In the genomic region with DNA sequence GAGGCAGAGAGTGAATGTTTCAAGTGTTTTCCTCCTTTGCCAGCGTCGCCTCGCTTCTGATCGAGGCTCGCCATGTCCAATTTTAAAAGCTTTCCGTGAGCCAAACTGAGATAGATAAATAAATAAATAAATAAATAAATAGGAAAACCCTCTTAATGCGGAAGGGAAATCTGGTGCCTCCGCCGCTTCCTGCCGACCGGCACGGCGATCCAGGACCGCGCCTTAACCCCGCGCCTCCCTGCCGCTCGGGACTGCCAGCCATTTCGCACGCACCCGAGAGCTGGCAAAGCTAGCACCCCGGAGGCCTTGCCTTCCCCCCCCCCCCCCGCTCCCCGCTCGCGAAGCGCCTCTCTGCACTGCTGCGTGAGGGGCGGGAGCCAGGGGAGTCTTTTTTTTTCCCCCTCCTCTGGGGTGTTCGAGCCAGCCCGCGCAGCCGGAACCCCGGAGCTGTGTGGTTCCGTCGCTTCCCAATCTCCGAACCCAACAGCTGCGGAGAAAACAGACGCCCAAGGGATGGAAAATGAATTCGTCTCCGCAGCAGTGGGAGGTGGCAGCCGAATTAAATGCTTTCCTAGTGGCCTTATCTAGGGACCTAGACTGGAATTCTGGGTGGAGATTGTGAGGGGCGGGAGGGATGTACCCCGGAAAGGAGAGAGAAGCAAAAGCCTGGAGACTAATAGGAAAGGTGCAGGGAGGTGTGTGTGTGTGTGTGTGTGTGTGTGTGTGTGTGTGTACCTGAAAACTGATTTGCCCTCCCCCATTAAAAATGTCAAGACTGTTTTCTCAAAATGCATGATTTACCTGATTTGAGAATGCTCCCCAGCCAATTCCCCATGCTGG, we compare ENCODE assay signal across 9 mouse cellular contexts. TPM values are rescaled to one million over a fixed set of nuclear protein-coding genes. Genes with fewer than 3 reads are reported as not detected.
DNase-seq lines count a peak whose midpoint lies in the region; ATAC-seq and TF ChIP-seq lines count a peak whose summit lies in the region.
"Had no signal": no experiment of that assay in that cellular context is flagged by ENCODE, and none has a peak within 500 bp of the region (broad histone marks: within the 10 kb centered on the region; RNA-seq: fewer than 3 reads in every experiment).

No protein-coding gene starts in this region.

- ATAC-seq in heart, embryonic 12.5 days (ENCODE audit: insufficient number of reproducible peaks, low FRiP score) = no peak
- ATAC-seq in forebrain, postnatal 0 days = peak; percentile 40
- ATAC-seq in limb, embryonic 15.5 days (ENCODE audit: insufficient number of reproducible peaks, low FRiP score, low TSS enrichment, low read depth) = no peak

- H3K27me3 ChIP-seq in heart, embryonic 12.5 days (replicated peaks) = peaks cover 95% of the 10 kb centered on the region
- H3K27me3 ChIP-seq in forebrain, postnatal 0 days (ENCODE audit: insufficient read depth, low read length) = peaks cover 90% of the 10 kb centered on the region
- H3K27me3 ChIP-seq in limb, embryonic 15.5 days = peaks cover 97% of the 10 kb centered on the region

- no peak for TF ChIP-seq POLR2A in bone marrow macrophage, adult 2 months (IDR thresholded peaks at IDR 0.05; ENCODE audit: borderline replicate concordance, low read depth, low read length)

- peaks cover 45% of the 10 kb centered on the region for H3K4me1 ChIP-seq in heart, embryonic 12.5 days (replicated peaks)
- H3K4me1 ChIP-seq in bone marrow macrophage, adult 2 months (ENCODE audit: control insufficient read depth, insufficient read depth, low read length) = 0 out of 2 replicates have a peak, but pooled peaks cover 2% of the 10 kb centered on the region
- peaks cover 11% of the 10 kb centered on the region; the same call in 1 of the 2 replicates for H3K4me1 ChIP-seq in forebrain, postnatal 0 days (ENCODE audit: insufficient read depth)
- peaks cover 49% of the 10 kb centered on the region for H3K4me1 ChIP-seq in limb, embryonic 15.5 days

- H3K4me3 ChIP-seq in heart, embryonic 12.5 days = peak overlapping the region; percentile 52
- peak overlapping the region; percentile 47 for H3K4me3 ChIP-seq in bone marrow macrophage, adult 2 months (ENCODE audit: insufficient read depth, low read length)
- H3K4me3 ChIP-seq in forebrain, postnatal 0 days (ENCODE audit: low read depth, low read length) = peak overlapping the region; percentile 50
- H3K4me3 ChIP-seq in limb, embryonic 15.5 days = peak overlapping the region; percentile 48

- H3K9ac ChIP-seq in heart, embryonic 12.5 days = peak overlapping the region; percentile 53
- H3K9ac ChIP-seq in forebrain, postnatal 0 days = peak overlapping the region; percentile 57
- peak overlapping the region; percentile 31; the same call in 1 of the 2 replicates for H3K9ac ChIP-seq in limb, embryonic 15.5 days

- DNase-seq in heart, adult 8-10 months (ENCODE audit: low spot score) = no peak
- DNase-seq in forebrain, postnatal 0 days = peak; percentile 27
- peak; percentile 27 for DNase-seq in retina, embryonic 14.5 days (ENCODE audit: low spot score)
- DNase-seq in thymus, postnatal 36 days = no peak
- no peak for DNase-seq in thymus, postnatal 25 days

- H3K4me2 ChIP-seq in heart, embryonic 12.5 days = peak overlapping the region; percentile 89
- H3K4me2 ChIP-seq in forebrain, postnatal 0 days (ENCODE audit: low read depth) = peak overlapping the region; percentile 68
- H3K4me2 ChIP-seq in limb, embryonic 15.5 days = peak overlapping the region; percentile 89

- no peak overlapping the region for H3K27ac ChIP-seq in heart, embryonic 12.5 days (ENCODE audit: poor library complexity, severe bottlenecking)
- no peak overlapping the region for H3K27ac ChIP-seq in bone marrow macrophage, adult 2 months (ENCODE audit: insufficient read depth, low read depth, low read length)
- no peak overlapping the region for H3K27ac ChIP-seq in forebrain, postnatal 0 days (ENCODE audit: low read depth, low read length)
- H3K27ac ChIP-seq in limb, embryonic 15.5 days = no peak overlapping the region

- no peaks in the 10 kb centered on the region for H3K9me3 ChIP-seq in heart, embryonic 12.5 days (replicated peaks)
- no peaks in the 10 kb centered on the region for H3K9me3 ChIP-seq in forebrain, postnatal 0 days (ENCODE audit: low read length)
- H3K9me3 ChIP-seq in limb, embryonic 15.5 days = no peaks in the 10 kb centered on the region

- under 1% methylated on average over 44 of the region's 45 CpGs for WGBS in heart, embryonic 12.5 days
- WGBS in forebrain, postnatal 0 days = 4% methylated on average over 44 of the region's 45 CpGs
- under 1% methylated on average over 40 of the region's 45 CpGs for WGBS in limb, embryonic 15.5 days

- TF ChIP-seq CTCF in bone marrow macrophage, adult 2 months (IDR thresholded peaks at IDR 0.05; ENCODE audit: low read depth, low read length) = no peak
- no peak for TF ChIP-seq CTCF in forebrain, postnatal 0 days (IDR thresholded peaks at IDR 0.05; ENCODE audit: low read depth)

- no peaks in the 10 kb centered on the region for H3K36me3 ChIP-seq in heart, embryonic 12.5 days
- H3K36me3 ChIP-seq in forebrain, postnatal 0 days (ENCODE audit: insufficient read depth) = no peaks in the 10 kb centered on the region
- H3K36me3 ChIP-seq in limb, embryonic 15.5 days = no peaks in the 10 kb centered on the region

RNA-seq across cellular contexts. Expression of a gene that starts 3.1 kb away (rescaled TPM):
- polyA plus RNA-seq in heart, embryonic 12.5 days (2016; fragmentation: Nextera tagmentation; extraction: Ambion mirVana) = 0.15 and 0.30 TPM in 2 replicates
- under 1 TPM; 0.41 to 0.60 (median 0.46) TPM for total RNA-seq in heart, adult 8-10 months (2022)
- not detected in 2 replicates for polyA plus RNA-seq in bone marrow macrophage, adult 2 months (2012; ENCODE audit: insufficient read depth, insufficient read length, missing spikeins)
- total RNA-seq in forebrain, postnatal 0 days (2014; rRNA removed) = 0.29 and 0.54 TPM in 2 replicates
- polyA plus RNA-seq in forebrain, postnatal 0 days (2015; fragmentation: Nextera tagmentation; extraction: Ambion mirVana) = 0.06 and 0.11 TPM in 2 replicates
- 0.84 and 0.86 TPM in 2 replicates for polyA plus RNA-seq in limb, embryonic 15.5 days (2015; fragmentation: Nextera tagmentation; extraction: Ambion mirVana)
- total RNA-seq: hematopoietic stem cell, adult 5-6 weeks had no signal

Comparison
In these comparisons a context has a peak if more than half of its experiments do, and no peak if none do; other contexts are left out.
1. DNase-seq: peak in forebrain, postnatal 0 days (single experiment) and retina, embryonic 14.5 days (single experiment); none in heart, adult 8-10 months (single experiment), thymus, postnatal 36 days (0 of 2) and thymus, postnatal 25 days (single experiment).
2. Peak in every context shown above with its lines, with median percentiles within 50 percentile points of each other: H3K4me2 ChIP-seq, H3K4me3 ChIP-seq and H3K9ac ChIP-seq.